Mouse (Mus musculus) spleen, adult 12 weeks (tissue): ENCODE data around the gene Thbd.

Experiments
- DNase-seq: peaks from one replicate; pipeline ENCODE4 v3.0.0; 2022; ENCODE audit warnings: low spot score

Gene Thbd

GRCm38 (mm10) chr2:148421706-148422105 lies 13.7 kb upstream of the Thbd start:
- no peak for DNase-seq

GRCm38 (mm10) chr2:148421112-148421511 lies 13.1 kb upstream of the Thbd start:
- DNase-seq, result no peak

- DNase-seq, result no peak
Measured at GRCm38 (mm10) chr2:148419776-148420175, 11.8 kb upstream of the Thbd start.

- no peak for DNase-seq
Measured at GRCm38 (mm10) chr2:148419151-148419550, 11.2 kb upstream of the Thbd start.

- no peak for DNase-seq
Measured at GRCm38 (mm10) chr2:148409821-148410220, 1.8 kb upstream of the Thbd start.

- peak; percentile 47 for DNase-seq
Measured at GRCm38 (mm10) chr2:148409141-148409540, 1.2 kb upstream of the Thbd start.

GRCm38 (mm10) chr2:148408761-148409120 lies 753 bp upstream of the Thbd start:
- DNase-seq, result no peak

- no peak for DNase-seq
Measured at GRCm38 (mm10) chr2:148406971-148407869, 768 bp downstream of the Thbd start.

GRCm38 (mm10) chr2:148406160-148406970 lies 1.6 kb downstream of the Thbd start:
- no peak for DNase-seq

GRCm38 (mm10) chr2:148404906-148405305 lies 3.1 kb downstream of the Thbd start:
- no peak for DNase-seq

GRCm38 (mm10) chr2:148402227-148402626 lies 5.8 kb downstream of the Thbd start:
- DNase-seq, result no peak

GRCm38 (mm10) chr2:148398901-148399685 lies 8.9 kb downstream of the Thbd start:
- no peak for DNase-seq

- no peak for DNase-seq
Measured at GRCm38 (mm10) chr2:148397784-148398100, 10.2 kb downstream of the Thbd start.

GRCm38 (mm10) chr2:148397015-148397783 lies 10.8 kb downstream of the Thbd start:
- DNase-seq, result no peak

GRCm38 (mm10) chr2:148396209-148396608 lies 11.8 kb downstream of the Thbd start:
- no peak for DNase-seq

GRCm38 (mm10) chr2:148395131-148396051 lies 12.6 kb downstream of the Thbd start, which contains the start of gene Sstr4:
Sstr4 (plus strand) TSS chr2:148395344.
- DNase-seq, result no peak

- DNase-seq, result no peak
Measured at GRCm38 (mm10) chr2:148393846-148394245, 14.1 kb downstream of the Thbd start.

GRCm38 (mm10) chr2:148393149-148393548 lies 14.8 kb downstream of the Thbd start:
- no peak for DNase-seq

GRCm38 (mm10) chr2:148387652-148388581 lies 20.1 kb downstream of the Thbd start:
- DNase-seq, result no peak
